In genomic region chr1:90060054-90060453, GRCm38 (mm10) we compare ENCODE assay signal across 16 mouse cellular contexts. TPM values are rescaled to one million over a fixed set of nuclear protein-coding genes. Genes with fewer than 3 reads are reported as not detected.
DNase-seq lines count a peak whose midpoint lies in the region; ATAC-seq and TF ChIP-seq lines count a peak whose summit lies in the region.
"Had no signal": no experiment of that assay in that cellular context is flagged by ENCODE, and none has a peak within 500 bp of the region (broad histone marks: within the 10 kb centered on the region; RNA-seq: fewer than 3 reads in every experiment).

No protein-coding gene starts in this region.

- H3K36me3 ChIP-seq in forebrain, embryonic 11.5 days (ENCODE audit: control insufficient read depth, insufficient read depth, low read length), result no peaks in the 10 kb centered on the region
- no peaks in the 10 kb centered on the region for H3K36me3 ChIP-seq in forebrain, embryonic 13.5 days (ENCODE audit: poor library complexity, severe bottlenecking)
- H3K36me3 ChIP-seq in ES-E14 (ENCODE audit: control insufficient read depth, insufficient read depth, low read length, poor library complexity, severe bottlenecking), result no peaks in the 10 kb centered on the region
- H3K36me3 ChIP-seq: embryonic facial prominence, embryonic 10.5 days; embryonic facial prominence, embryonic 12.5 days; forebrain, embryonic 12.5 days; forebrain, embryonic 15.5 days had no signal

- no peak for ATAC-seq in forebrain, embryonic 11.5 days (replicated peaks; ENCODE audit: low FRiP score)
- no peak for ATAC-seq in forebrain, embryonic 13.5 days
- ATAC-seq: CD4-positive, CD25-positive, alpha-beta regulatory T cell, adult 4 months had no signal

- in situ Hi-C loops in ES-E14 (cut with MboI; ENCODE audit: low sequenced_read_pairs in 2 of 2, unreplicated experiment in 2 of 2), result loop anchor here in 1 of 2 experiments (25.0 kb wide), 1 partner anchor 527 kb away; no protein-coding TSS in a partner anchor

- H3K9me3 ChIP-seq in forebrain, embryonic 11.5 days (ENCODE audit: control insufficient read depth, low read length), result no peaks in the 10 kb centered on the region
- H3K9me3 ChIP-seq in forebrain, embryonic 13.5 days (replicated peaks), result no peaks in the 10 kb centered on the region
- H3K9me3 ChIP-seq in ES-E14 (ENCODE audit: control insufficient read depth, insufficient read depth, low read depth, low read length), result no peaks in the 10 kb centered on the region
- H3K9me3 ChIP-seq: embryonic facial prominence, embryonic 10.5 days; embryonic facial prominence, embryonic 12.5 days; forebrain, embryonic 12.5 days; forebrain, embryonic 15.5 days had no signal

- H3K27ac ChIP-seq in forebrain, embryonic 11.5 days (ENCODE audit: low read depth, low read length), result no peak overlapping the region
- no peak overlapping the region for H3K27ac ChIP-seq in forebrain, embryonic 13.5 days
- no peak overlapping the region for H3K27ac ChIP-seq in ES-E14 (ENCODE audit: insufficient read depth, low read depth, low read length, poor library complexity, severe bottlenecking)
- H3K27ac ChIP-seq: embryonic facial prominence, embryonic 10.5 days; embryonic facial prominence, embryonic 12.5 days; forebrain, embryonic 12.5 days; forebrain, embryonic 15.5 days had no signal

- H3K27me3 ChIP-seq in forebrain, embryonic 11.5 days (ENCODE audit: control insufficient read depth, insufficient read depth, low read length), result no peaks in the 10 kb centered on the region
- peaks cover 4% of the 10 kb centered on the region; the same call in 1 of the 2 replicates for H3K27me3 ChIP-seq in forebrain, embryonic 13.5 days
- H3K27me3 ChIP-seq: CH12.LX; embryonic facial prominence, embryonic 12.5 days; forebrain, embryonic 15.5 days had no signal

- H3K9ac ChIP-seq in forebrain, embryonic 11.5 days (ENCODE audit: low read length), result no peak overlapping the region
- no peak overlapping the region for H3K9ac ChIP-seq in forebrain, embryonic 13.5 days
- no peak overlapping the region for H3K9ac ChIP-seq in ES-E14 (ENCODE audit: insufficient read depth, low read depth, low read length, poor library complexity, severe bottlenecking)
- H3K9ac ChIP-seq: embryonic facial prominence, embryonic 12.5 days; forebrain, embryonic 12.5 days; forebrain, embryonic 15.5 days; forebrain, postnatal 0 days had no signal

- 66% methylated on average over 3 of the region's 3 CpGs for WGBS in forebrain, embryonic 11.5 days
- 53% methylated on average over 3 of the region's 3 CpGs for WGBS in forebrain, embryonic 13.5 days

- H3K4me2 ChIP-seq in forebrain, embryonic 11.5 days (ENCODE audit: low read depth, low read length, severe bottlenecking), result no peak overlapping the region
- no peak overlapping the region for H3K4me2 ChIP-seq in forebrain, embryonic 13.5 days
- H3K4me2 ChIP-seq: embryonic facial prominence, embryonic 12.5 days; forebrain, embryonic 12.5 days; forebrain, embryonic 15.5 days had no signal

- H3K4me3 ChIP-seq in forebrain, embryonic 11.5 days (ENCODE audit: low read depth, low read length), result no peak overlapping the region
- no peak overlapping the region for H3K4me3 ChIP-seq in forebrain, embryonic 13.5 days
- no peak overlapping the region for H3K4me3 ChIP-seq in ES-E14 (ENCODE audit: insufficient read depth in 1 of 2, low read depth in 1 of 2, low read length in 2 of 2, poor library complexity in 1 of 2, severe bottlenecking in 1 of 2)
- H3K4me3 ChIP-seq: embryonic facial prominence, embryonic 10.5 days; embryonic facial prominence, embryonic 12.5 days; forebrain, embryonic 12.5 days; forebrain, embryonic 15.5 days had no signal

- DNase-seq in forebrain, embryonic 11.5 days (ENCODE audit: low spot score), result peak; percentile 19
- DNase-seq in ES-E14 (ENCODE audit: low read depth, low spot score) (peak; percentile 31), ZHBTc4 (ENCODE audit: low read depth, low spot score) (peak; percentile 60)
- no peak for DNase-seq in adrenal gland, postnatal 4 days (ENCODE audit: low spot score in 2 of 2)
- DNase-seq in left cerebral cortex, adult 9 months (ENCODE audit: low spot score in 2 of 2), result no peak

- no peaks in the 10 kb centered on the region for H3K4me1 ChIP-seq in forebrain, embryonic 11.5 days (replicated peaks; ENCODE audit: control insufficient read depth, insufficient read depth, low read length)
- H3K4me1 ChIP-seq in forebrain, embryonic 13.5 days, result no peaks in the 10 kb centered on the region
- H3K4me1 ChIP-seq in ES-E14 (ENCODE audit: control insufficient read depth in 2 of 2, insufficient read depth in 2 of 2, low read length in 2 of 2, poor library complexity in 1 of 2), result peaks cover 0 to 2% of the 10 kb centered on the region in 2 experiments; a peak in 1 of 4 replicates
- H3K4me1 ChIP-seq: forebrain, embryonic 15.5 days had no signal

TF ChIP-seq in ES-E14, 5 proteins besides CTCF, POLR2A, EP300 and RAD21:
- TF ChIP-seq ZC3H11A (IDR thresholded peaks at IDR 0.05; ENCODE audit: borderline replicate concordance, low read depth, low read length) (no peak), CHD2 (IDR thresholded peaks at IDR 0.05; ENCODE audit: low read depth, low read length) (no peak), ZNF384 (IDR thresholded peaks at IDR 0.05; ENCODE audit: low read depth, low read length) (no peak), MAFK (IDR thresholded peaks at IDR 0.05; ENCODE audit: insufficient read depth, low read depth, low read length) (no peak), HCFC1 (IDR thresholded peaks at IDR 0.05; ENCODE audit: borderline replicate concordance, insufficient read depth, low read length) (no peak)

RNA-seq across cellular contexts. Expression of gene Asb18, which starts 45.6 kb away (rescaled TPM):
- polyA plus RNA-seq in forebrain, embryonic 11.5 days (2014; fragmentation: Nextera tagmentation; extraction: Ambion mirVana), result not detected in 2 replicates
- 0.14 and 0.19 TPM in 2 replicates for polyA plus RNA-seq in forebrain, embryonic 13.5 days (2015; fragmentation: Nextera tagmentation; extraction: Ambion mirVana)
- not detected in 2 replicates for total RNA-seq in ES-E14 (2012; rRNA removed)
- under 1 TPM in 1 of 2 experiments, not detected in 1; 0.28 TPM for total RNA-seq in adrenal gland, postnatal 4 days (2021)
- total RNA-seq: adrenal gland, adult 2 months; adrenal gland, postnatal 25 days; CH12.LX; MEL had no signal
- polyA plus RNA-seq: adrenal gland, adult 2 months; CD4-positive, CD25-positive, alpha-beta regulatory T cell, adult 4 months had no signal

Comparison
In these comparisons a context has a peak if more than half of its experiments do, and no peak if none do; other contexts are left out.
1. DNase-seq: peak in forebrain, embryonic 11.5 days (single experiment), ES-E14 (single experiment) and ZHBTc4 (single experiment); none in adrenal gland, postnatal 4 days (0 of 2) and left cerebral cortex, adult 9 months (0 of 2).